In the genomic region with DNA sequence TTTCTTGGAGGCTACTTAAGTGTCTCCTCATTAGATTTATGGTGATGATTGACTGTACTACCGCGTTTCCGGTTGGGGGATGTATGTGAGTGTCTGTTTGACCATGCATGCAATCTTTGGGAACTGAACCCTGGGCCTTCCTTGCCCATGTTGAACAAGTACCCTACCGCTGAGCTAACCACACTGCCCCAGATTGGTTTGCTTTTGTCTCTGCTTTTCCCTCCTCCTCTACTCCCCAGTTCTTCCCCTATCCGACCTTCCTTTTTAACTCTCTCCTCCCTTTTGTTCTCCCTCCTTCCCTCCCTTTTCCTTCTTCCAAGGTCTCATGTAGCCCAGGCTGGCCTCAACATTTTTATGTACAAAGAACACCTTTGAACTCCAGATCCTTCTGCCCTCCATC, we compare ENCODE assay signal across 9 mouse cellular contexts. TPM values are rescaled to one million over a fixed set of nuclear protein-coding genes. Genes with fewer than 3 reads are reported as not detected.
DNase-seq lines count a peak whose midpoint lies in the region; ATAC-seq lines count a peak whose summit lies in the region.
"Had no signal": no experiment of that assay in that cellular context is flagged by ENCODE, and none has a peak within 500 bp of the region (broad histone marks: within the 10 kb centered on the region; RNA-seq: fewer than 3 reads in every experiment).

No protein-coding gene starts in this region.

- intact Hi-C loops in left cerebral cortex, postnatal 36 days (cut with DNase I) = no loop called here

- peak overlapping the region; percentile 85 for H3K9ac ChIP-seq in heart, embryonic 16.5 days (ENCODE audit: low read length)
- no peak overlapping the region for H3K9ac ChIP-seq in hindbrain, embryonic 16.5 days (ENCODE audit: low read depth, low read length)
- no peak overlapping the region for H3K9ac ChIP-seq in midbrain, embryonic 15.5 days

- 3% methylated on average over 5 of the region's 5 CpGs for WGBS in heart, embryonic 16.5 days
- WGBS in hindbrain, embryonic 16.5 days = 8% methylated on average over 5 of the region's 5 CpGs
- WGBS in midbrain, embryonic 15.5 days = 4% methylated on average over 5 of the region's 5 CpGs

- no peak overlapping the region for H3K27ac ChIP-seq in heart, embryonic 16.5 days (ENCODE audit: low read length)
- no peak overlapping the region for H3K27ac ChIP-seq in hindbrain, embryonic 16.5 days (ENCODE audit: low read depth, low read length)
- H3K27ac ChIP-seq in midbrain, embryonic 15.5 days = no peak overlapping the region
- H3K27ac ChIP-seq: gastrocnemius, adult 2 months had no signal

- DNase-seq in heart, postnatal 4 days = no peak
- peak; percentile 57 for DNase-seq in embryo, embryonic 10 days (ENCODE audit: low spot score)
- no peak for DNase-seq in left cerebral cortex, postnatal 36 days (ENCODE audit: low spot score in 2 of 2)
- DNase-seq in layer of hippocampus, postnatal 25 days (ENCODE audit: extremely low spot score in 1 of 2, low spot score in 1 of 2) = no peak
- DNase-seq in lung, postnatal 14 days = no peak
- DNase-seq: gastrocnemius, adult 2 months had no signal

- peaks cover 18% of the 10 kb centered on the region for H3K36me3 ChIP-seq in heart, embryonic 16.5 days (ENCODE audit: control insufficient read depth, insufficient read depth)
- no peaks in the 10 kb centered on the region for H3K36me3 ChIP-seq in hindbrain, embryonic 16.5 days (ENCODE audit: control insufficient read depth, insufficient read depth, low read length)
- H3K36me3 ChIP-seq in midbrain, embryonic 15.5 days (replicated peaks) = no peaks in the 10 kb centered on the region

- peaks cover 13% of the 10 kb centered on the region for H3K4me1 ChIP-seq in heart, embryonic 16.5 days (ENCODE audit: control insufficient read depth, insufficient read depth, low read length)
- H3K4me1 ChIP-seq in hindbrain, embryonic 16.5 days (ENCODE audit: control insufficient read depth, insufficient read depth, low read depth, low read length) = peaks cover 5% of the 10 kb centered on the region
- H3K4me1 ChIP-seq in midbrain, embryonic 15.5 days = peaks cover 10% of the 10 kb centered on the region

- H3K4me2 ChIP-seq in heart, embryonic 16.5 days (ENCODE audit: low read depth, low read length) = peak overlapping the region; percentile 88
- H3K4me2 ChIP-seq in hindbrain, embryonic 16.5 days (ENCODE audit: low read length) = peak overlapping the region; percentile 37
- H3K4me2 ChIP-seq in midbrain, embryonic 15.5 days = 0 out of 2 replicates have a peak overlapping the region, but pooled peaks have one; percentile 57

- H3K9me3 ChIP-seq in heart, embryonic 16.5 days (replicated peaks; ENCODE audit: control insufficient read depth, low read length) = no peaks in the 10 kb centered on the region
- H3K9me3 ChIP-seq in hindbrain, embryonic 16.5 days (ENCODE audit: control insufficient read depth, low read length) = no peaks in the 10 kb centered on the region
- no peaks in the 10 kb centered on the region for H3K9me3 ChIP-seq in midbrain, embryonic 15.5 days

- no peak for ATAC-seq in heart, embryonic 16.5 days (replicated peaks; ENCODE audit: extremely low read depth, insufficient read depth, low FRiP score)
- no peak for ATAC-seq in hindbrain, embryonic 16.5 days
- ATAC-seq in midbrain, embryonic 15.5 days (replicated peaks) = no peak

- H3K4me3 ChIP-seq in heart, embryonic 16.5 days (ENCODE audit: low read length) = peak overlapping the region; percentile 74
- peak overlapping the region; percentile 43 for H3K4me3 ChIP-seq in hindbrain, embryonic 16.5 days (ENCODE audit: low read length)
- peak overlapping the region; percentile 29; the same call in 1 of the 2 replicates for H3K4me3 ChIP-seq in midbrain, embryonic 15.5 days

- no peaks in the 10 kb centered on the region for H3K27me3 ChIP-seq in heart, embryonic 16.5 days (ENCODE audit: control insufficient read depth, insufficient read depth, low read length)
- H3K27me3 ChIP-seq in hindbrain, embryonic 16.5 days (replicated peaks; ENCODE audit: control insufficient read depth, insufficient read depth, low read length) = no peaks in the 10 kb centered on the region
- H3K27me3 ChIP-seq in midbrain, embryonic 15.5 days (replicated peaks) = no peaks in the 10 kb centered on the region

RNA-seq across cellular contexts. Expression of gene Pclaf, which starts 1.1 kb away (rescaled TPM):
- polyA plus RNA-seq in heart, embryonic 16.5 days (2015; fragmentation: Nextera tagmentation; extraction: Ambion mirVana) = 85.6 and 105 TPM in 2 replicates
- total RNA-seq in heart, postnatal 4 days (2021) = 10 to 100 TPM; 34.9 to 38.3 TPM
- 24.4 and 28.9 TPM in 2 replicates for polyA plus RNA-seq in hindbrain, embryonic 16.5 days (2015; fragmentation: Nextera tagmentation; extraction: Ambion mirVana)
- polyA plus RNA-seq in midbrain, embryonic 15.5 days (2015; fragmentation: Nextera tagmentation; extraction: Ambion mirVana) = 19.4 and 22.1 TPM in 2 replicates
- total RNA-seq in left cerebral cortex, postnatal 36 days (2021) = under 1 TPM; 0.22 to 0.68 TPM
- total RNA-seq in layer of hippocampus, postnatal 25 days (2021) = 1 to 10 TPM; 1.2 to 1.4 TPM
- total RNA-seq: gastrocnemius, adult 2 months had no signal

RNA-seq across cellular contexts. Expression of gene Trip4, which starts 17.5 kb away (rescaled TPM):
- 21.7 and 22.5 TPM in 2 replicates for polyA plus RNA-seq in heart, embryonic 16.5 days (2015; fragmentation: Nextera tagmentation; extraction: Ambion mirVana)
- total RNA-seq in heart, postnatal 4 days (2021) = 10 to 100 TPM; 20.9 to 22.8 TPM
- polyA plus RNA-seq in hindbrain, embryonic 16.5 days (2015; fragmentation: Nextera tagmentation; extraction: Ambion mirVana) = 30.3 and 32.6 TPM in 2 replicates
- 31.7 and 33.8 TPM in 2 replicates for polyA plus RNA-seq in midbrain, embryonic 15.5 days (2015; fragmentation: Nextera tagmentation; extraction: Ambion mirVana)
- total RNA-seq in left cerebral cortex, postnatal 36 days (2021) = 10 to 100 TPM; 31.9 to 36.4 TPM
- total RNA-seq in layer of hippocampus, postnatal 25 days (2021) = 10 to 100 TPM; 36.3 to 38.3 TPM

RNA-seq across cellular contexts. Expression of gene Csnk1g1, which starts 17.6 kb away (rescaled TPM):
- 11.7 and 12.4 TPM in 2 replicates for polyA plus RNA-seq in heart, embryonic 16.5 days (2015; fragmentation: Nextera tagmentation; extraction: Ambion mirVana)
- total RNA-seq in heart, postnatal 4 days (2021) = 10 to 100 TPM; 20.3 to 20.8 TPM
- polyA plus RNA-seq in hindbrain, embryonic 16.5 days (2015; fragmentation: Nextera tagmentation; extraction: Ambion mirVana) = 20.7 and 22.1 TPM in 2 replicates
- polyA plus RNA-seq in midbrain, embryonic 15.5 days (2015; fragmentation: Nextera tagmentation; extraction: Ambion mirVana) = 23.0 and 25.3 TPM in 2 replicates
- 10 to 100 TPM; 36.9 to 50.0 TPM for total RNA-seq in left cerebral cortex, postnatal 36 days (2021)
- 10 to 100 TPM; 34.2 to 46.4 TPM for total RNA-seq in layer of hippocampus, postnatal 25 days (2021)

Comparison
In these comparisons a context has a peak if more than half of its experiments do, and no peak if none do; other contexts are left out.
1. H3K4me2 ChIP-seq: peak in every context shown above with its lines; median percentile 88 in heart, embryonic 16.5 days; 57 in midbrain, embryonic 15.5 days; 37 in hindbrain, embryonic 16.5 days.
2. RNA of gene Pclaf, which starts 1.1 kb away (total RNA-seq): 34.9 to 38.3 TPM in heart, postnatal 4 days; 1.2 to 1.4 TPM in layer of hippocampus, postnatal 25 days and 0.22 to 0.68 TPM in left cerebral cortex, postnatal 36 days; every median in the first group is over 10 times any median in the second.
3. Peak in every context shown above with its lines, with median percentiles within 50 percentile points of each other: H3K4me3 ChIP-seq.